Mouse (Mus musculus): Measurements from ENCODE around the gene Clec4b2. TPM values are rescaled to one million over a fixed set of nuclear protein-coding genes. Genes with fewer than 3 reads are reported as not detected.

The Clec4b2 gene
- total RNA-seq, 1 experiment from 2014 or later, result 0.73 TPM

Other genes with a start within 250 kb of the Clec4b2 start
- gene Clec4a3, start 220.4 kb upstream of the Clec4b2 start, total RNA-seq (2017), result 7.4 TPM in 1 of 2 replicates, not detected in the other
- 0.46 TPM in 1 of 2 replicates, not detected in the other for gene Clec4a4, start 182.5 kb upstream of the Clec4b2 start, total RNA-seq (2017)
- not detected in 2 replicates for gene Clec4b1, start 122.9 kb upstream of the Clec4b2 start, total RNA-seq (2017)
- 0.96 and 3.7 TPM in 2 replicates for gene Clec4a2, start 66.5 kb upstream of the Clec4b2 start, total RNA-seq (2017)
- gene Clec4n, start 57.0 kb downstream of the Clec4b2 start, total RNA-seq (2017), result not detected in 2 replicates
- gene Clec4d, start 89.2 kb downstream of the Clec4b2 start, total RNA-seq (2017), result 12.8 and 17.3 TPM in 2 replicates
- gene Clec4e, start 117.0 kb downstream of the Clec4b2 start, total RNA-seq (2017), result 22.4 and 22.8 TPM in 2 replicates
- gene Vmn2r19, start 135.4 kb downstream of the Clec4b2 start, total RNA-seq (2017), result not detected in 2 replicates
- not detected in 2 replicates for gene Vmn2r20, start 245.2 kb downstream of the Clec4b2 start, total RNA-seq (2017)